In genomic region chr12:110206812-110207211, GRCm38 (mm10) we compare ENCODE assay signal across 13 mouse cellular contexts.
A peak's percentile ranks its signal among the peaks of the same experiment; 100 is the strongest.
DNase-seq lines count a peak whose midpoint lies in the region; ATAC-seq and TF ChIP-seq lines count a peak whose summit lies in the region.
"Had no signal": no experiment of that assay in that cellular context is flagged by ENCODE, and none has a peak within 500 bp of the region (broad histone marks: within the 10 kb centered on the region; RNA-seq: fewer than 3 reads in every experiment).

No protein-coding gene starts in this region.

- no peak overlapping the region for H3K4me2 ChIP-seq in kidney, embryonic 16.5 days (replicated peaks; ENCODE audit: low read depth, low read length)
- H3K4me2 ChIP-seq: liver, embryonic 13.5 days; midbrain, embryonic 13.5 days had no signal

- ATAC-seq in kidney, embryonic 16.5 days (ENCODE audit: low FRiP score, low TSS enrichment), result no peak
- ATAC-seq in megakaryocyte-erythroid progenitor cell, adult 5-6 weeks (replicated peaks; ENCODE audit: low FRiP score, low TSS enrichment, poor library complexity, severe bottlenecking), result no peak
- ATAC-seq: midbrain, embryonic 13.5 days had no signal

- 12% methylated on average over 6 of the region's 6 CpGs for WGBS in kidney, embryonic 16.5 days

- H3K27me3 ChIP-seq in kidney, embryonic 16.5 days (ENCODE audit: insufficient read depth, low read length), result no peaks in the 10 kb centered on the region
- H3K27me3 ChIP-seq: liver, embryonic 13.5 days; midbrain, embryonic 13.5 days had no signal

- peak; percentile 29 for DNase-seq in gastrocnemius, adult 2 months
- DNase-seq in gastrocnemius, postnatal 36 days, result no peak
- DNase-seq in kidney, postnatal 25 days, result no peak
- DNase-seq in MN1 (ENCODE audit: low spot score), result peak; percentile 21
- peak; percentile 14 for DNase-seq in fat pad, adult 2 months (ENCODE audit: extremely low read depth, low read depth, low spot score)
- DNase-seq in thymus, postnatal 0 days (ENCODE audit: low spot score), result no peak
- DNase-seq: adrenal gland, postnatal 25 days; cerebellum, postnatal 36 days; liver, embryonic 13.5 days had no signal

- no peak overlapping the region for H3K4me3 ChIP-seq in gastrocnemius, adult 2 months
- no peak overlapping the region for H3K4me3 ChIP-seq in kidney, embryonic 16.5 days (ENCODE audit: low read length)
- H3K4me3 ChIP-seq: forebrain, embryonic 10.5 days; liver, embryonic 13.5 days; midbrain, embryonic 13.5 days had no signal

- intact Hi-C loops in gastrocnemius, adult 2 months (cut with DNase I), result no loop called here
- intact Hi-C loops in gastrocnemius, postnatal 36 days (cut with DNase I), result no loop called here

- no peaks in the 10 kb centered on the region for H3K9me3 ChIP-seq in kidney, embryonic 16.5 days (ENCODE audit: low read length)
- H3K9me3 ChIP-seq: forebrain, embryonic 10.5 days; liver, embryonic 13.5 days; midbrain, embryonic 13.5 days had no signal

- H3K4me1 ChIP-seq in kidney, embryonic 16.5 days (ENCODE audit: insufficient read depth, low read length), result peaks cover 12% of the 10 kb centered on the region

- H3K36me3 ChIP-seq in kidney, embryonic 16.5 days (ENCODE audit: insufficient read depth, low read length), result no peaks in the 10 kb centered on the region
- H3K36me3 ChIP-seq: forebrain, embryonic 10.5 days; liver, embryonic 13.5 days; midbrain, embryonic 13.5 days had no signal

- TF ChIP-seq CTCF in gastrocnemius, adult 2 months (IDR thresholded peaks at IDR 0.05), result no peak

- no peak overlapping the region for H3K9ac ChIP-seq in kidney, embryonic 16.5 days (replicated peaks; ENCODE audit: low read length)
- H3K9ac ChIP-seq: liver, embryonic 13.5 days; midbrain, embryonic 13.5 days had no signal

- H3K27ac ChIP-seq in gastrocnemius, adult 2 months, result peak overlapping the region; percentile 28; the same call in 1 of the 2 replicates
- H3K27ac ChIP-seq in kidney, embryonic 16.5 days (ENCODE audit: low read length), result 0 out of 2 replicates have a peak overlapping the region, but pooled peaks have one; percentile 12
- H3K27ac ChIP-seq: forebrain, embryonic 10.5 days; liver, embryonic 13.5 days; midbrain, embryonic 13.5 days had no signal

Comparison
In these comparisons a context has a peak if more than half of its experiments do, and no peak if none do; other contexts are left out.
1. DNase-seq: peak in gastrocnemius, adult 2 months (single experiment), MN1 (single experiment) and fat pad, adult 2 months (single experiment); none in gastrocnemius, postnatal 36 days (0 of 2), kidney, postnatal 25 days (0 of 2) and thymus, postnatal 0 days (single experiment).